Mouse (Mus musculus): Measurements from ENCODE around the gene Cyp4x1. TPM values are rescaled to one million over a fixed set of nuclear protein-coding genes. Genes with fewer than 3 reads are reported as not detected.
A peak's percentile ranks its signal among the peaks of the same experiment; 100 is the strongest.

The Cyp4x1 gene
- not detected in 2 replicates for polyA plus RNA-seq (2012)

DNA sequence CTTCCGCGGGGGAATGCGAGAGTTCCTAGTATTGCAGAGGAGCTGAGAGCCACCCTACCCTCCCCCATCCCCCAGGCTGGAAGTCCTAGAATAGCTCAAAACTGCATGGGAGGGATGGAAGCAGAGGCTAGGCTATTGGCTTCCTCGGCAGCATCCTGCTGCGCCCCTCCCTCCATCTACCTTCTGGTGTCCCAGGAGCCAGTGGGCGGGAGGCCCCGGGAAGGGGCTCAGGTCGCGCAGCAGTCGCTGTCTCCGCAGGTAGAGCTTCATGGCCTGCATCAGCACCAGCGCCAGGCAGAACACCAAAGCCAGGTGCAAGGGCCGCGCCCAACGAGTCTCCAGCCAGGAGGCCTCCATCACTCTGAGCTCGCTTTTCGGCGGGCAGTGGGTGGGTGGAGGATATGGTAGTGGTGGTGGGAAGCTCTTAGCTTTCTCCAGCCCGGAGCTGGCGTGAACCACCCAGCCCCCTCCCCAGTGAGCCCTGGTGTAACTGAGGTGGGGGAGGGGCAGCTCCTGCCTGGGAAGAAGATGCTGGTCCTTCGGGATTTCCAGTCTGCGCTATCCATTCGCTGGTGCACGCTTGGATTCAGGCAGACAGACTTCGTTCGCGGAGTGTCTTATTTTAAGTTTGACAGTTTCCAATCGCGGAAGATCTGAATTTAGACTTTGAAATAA, at the start of gene Cyp4x1:
Cyp4x1 (minus strand) TSS at position 661 of the 675 bp plus-strand sequence.
- no peak for TF ChIP-seq GATA1 (IDR thresholded peaks at IDR 0.05; ENCODE audit: low read length)

DNA sequence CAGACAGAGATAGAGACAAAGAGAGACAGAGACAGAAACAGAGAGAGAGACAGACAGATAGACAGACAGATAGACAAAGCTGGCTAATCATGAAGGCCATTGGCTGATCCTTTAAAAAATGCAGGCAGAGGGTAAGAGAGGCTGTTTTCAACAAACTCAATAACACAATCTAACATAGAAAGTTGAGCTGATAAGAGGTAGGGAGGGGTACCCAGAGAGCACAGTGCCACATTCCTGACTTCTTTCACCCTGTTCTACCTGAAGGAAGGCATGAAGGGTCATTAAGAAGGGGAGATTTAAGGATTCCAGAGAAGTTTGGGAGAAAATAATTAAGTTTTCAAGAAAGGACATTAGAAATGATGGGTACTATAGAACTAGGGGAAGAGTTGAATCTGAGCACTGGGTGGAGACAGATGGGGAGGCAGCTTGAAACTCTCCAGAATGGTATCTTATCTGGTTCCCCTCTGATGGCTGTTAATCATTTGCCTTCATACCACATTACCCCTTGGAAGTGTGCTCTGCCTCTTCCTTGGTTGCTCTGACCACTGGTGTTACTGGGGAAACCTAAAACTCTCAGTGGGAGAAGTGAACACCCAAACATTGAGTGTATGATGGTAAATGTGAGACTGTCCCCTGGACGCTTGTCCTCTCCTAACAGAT, 40.7 kb upstream of the Cyp4x1 start:
- no peak for TF ChIP-seq GATA1 (IDR thresholded peaks at IDR 0.05; ENCODE audit: low read length)

DNA sequence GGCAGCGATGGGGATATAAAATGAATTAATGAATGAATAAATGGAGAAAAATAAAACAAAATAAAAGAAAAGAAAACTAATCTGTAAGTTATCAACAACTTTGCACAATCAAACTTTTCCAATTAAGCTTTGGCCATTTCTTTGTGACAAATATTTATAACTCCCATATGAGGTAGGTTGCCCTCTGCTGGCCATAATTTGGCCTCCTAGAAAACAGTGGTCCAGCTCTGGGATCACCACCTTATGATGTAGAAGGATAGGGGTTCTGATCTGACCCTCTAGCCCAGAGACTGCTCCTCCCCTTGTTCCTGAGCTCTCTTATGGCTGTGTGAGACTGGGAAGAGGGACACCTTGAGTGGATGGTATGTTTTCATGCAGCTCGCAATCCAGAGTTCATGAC, 20.6 kb upstream of the Cyp4x1 start:
- TF ChIP-seq GATA1 (IDR thresholded peaks at IDR 0.05; ENCODE audit: low read length): no peak

DNA sequence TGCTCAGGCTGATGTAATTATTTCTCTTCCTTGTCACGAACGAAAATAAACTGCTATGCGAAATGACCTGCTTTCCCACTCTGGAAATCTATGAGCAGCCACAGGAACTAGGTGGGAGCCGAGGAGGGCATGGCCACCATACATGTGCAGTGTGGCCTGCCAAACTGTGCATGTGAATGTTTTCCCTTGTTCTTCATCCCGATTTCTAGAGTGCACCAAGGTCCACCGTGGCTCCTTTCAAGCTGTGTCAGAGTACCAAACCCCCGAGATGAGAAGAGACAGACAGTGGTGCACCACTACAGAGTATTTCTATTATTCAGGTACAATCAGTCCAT, 182 bp upstream of the Cyp4x1 start:
- TF ChIP-seq GATA1 (IDR thresholded peaks at IDR 0.05; ENCODE audit: low read length): no peak

DNA sequence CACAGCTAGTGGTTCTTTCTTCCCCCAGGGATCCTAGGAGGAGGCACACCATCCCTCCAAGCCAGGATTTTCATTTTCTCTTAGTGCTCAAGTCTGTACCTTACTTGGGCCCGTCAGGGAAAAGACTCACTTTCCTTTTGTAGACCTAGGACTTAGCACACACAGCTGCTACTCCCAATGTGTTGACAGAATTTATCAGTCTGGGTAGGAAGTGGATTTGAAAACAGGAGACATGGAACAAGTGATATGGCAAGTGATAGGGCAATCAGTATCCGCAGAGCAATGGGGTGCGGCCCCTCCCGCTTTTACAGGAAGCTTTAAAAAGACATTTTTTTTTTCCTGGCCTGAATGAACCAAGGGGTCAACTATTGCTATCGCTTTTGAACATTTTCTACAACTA, 996 bp downstream of the Cyp4x1 start:
- TF ChIP-seq GATA1 (IDR thresholded peaks at IDR 0.05; ENCODE audit: low read length): no peak

DNA sequence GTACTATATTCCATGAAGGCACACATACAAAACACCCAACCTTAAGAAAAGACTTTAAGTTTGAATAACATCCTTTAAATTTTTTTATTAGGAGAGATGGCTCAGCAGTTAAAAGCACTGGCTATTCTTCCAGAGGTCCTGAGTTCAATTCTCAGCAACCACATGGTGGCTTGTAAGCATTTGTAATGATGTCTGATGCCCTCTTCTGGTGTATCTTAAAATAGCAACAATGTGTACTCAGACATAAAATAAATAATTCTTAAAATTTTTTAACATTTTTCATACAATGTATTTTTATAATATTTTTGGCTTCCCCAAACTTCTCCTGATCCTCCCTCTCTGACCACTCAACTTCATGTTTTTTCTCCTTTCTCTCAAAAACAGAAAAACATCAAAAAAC, 9.4 kb downstream of the Cyp4x1 start:
- no peak for TF ChIP-seq GATA1 (IDR thresholded peaks at IDR 0.05; ENCODE audit: low read length)

DNA sequence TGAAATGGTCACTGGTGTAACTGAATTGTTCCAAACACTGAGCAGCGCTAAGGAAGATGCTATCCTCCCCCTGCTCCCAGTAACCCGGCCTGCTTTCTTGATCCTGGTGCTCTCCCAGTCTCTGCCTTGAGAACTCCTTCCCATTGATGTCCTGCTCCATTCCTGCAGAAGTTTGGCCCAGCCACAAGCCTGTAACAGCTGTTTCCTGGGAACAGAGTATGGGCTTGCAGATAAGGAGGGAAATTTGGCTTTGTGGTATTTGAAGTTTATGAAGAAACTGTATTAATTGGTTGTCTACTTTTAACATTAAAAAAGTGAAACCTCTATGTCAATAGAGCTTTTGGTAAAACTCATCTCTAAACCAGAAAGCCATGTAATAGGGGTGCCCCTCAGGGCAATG, 10.6 kb downstream of the Cyp4x1 start:
- TF ChIP-seq GATA1 (IDR thresholded peaks at IDR 0.05; ENCODE audit: low read length): no peak

DNA sequence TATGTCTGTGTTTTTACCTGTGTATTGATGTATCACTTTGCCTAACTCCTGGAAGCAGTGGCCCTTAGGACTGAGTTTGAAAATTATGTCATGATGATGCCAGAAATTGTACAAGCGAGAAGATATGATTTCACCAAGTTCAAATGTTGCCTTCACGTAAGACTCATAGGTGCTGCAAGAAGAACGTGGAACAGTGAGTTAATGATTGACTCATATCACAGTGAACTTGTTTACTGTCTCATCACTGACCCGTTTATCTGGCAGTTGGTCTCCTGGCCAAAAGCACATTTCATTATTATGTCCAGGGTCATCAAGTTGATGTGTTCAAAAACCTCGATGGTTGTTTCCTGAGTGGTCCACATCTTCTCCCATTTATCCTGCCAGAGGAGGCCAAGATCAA, 12.5 kb downstream of the Cyp4x1 start:
- no peak for TF ChIP-seq GATA1 (IDR thresholded peaks at IDR 0.05; ENCODE audit: low read length)

DNA sequence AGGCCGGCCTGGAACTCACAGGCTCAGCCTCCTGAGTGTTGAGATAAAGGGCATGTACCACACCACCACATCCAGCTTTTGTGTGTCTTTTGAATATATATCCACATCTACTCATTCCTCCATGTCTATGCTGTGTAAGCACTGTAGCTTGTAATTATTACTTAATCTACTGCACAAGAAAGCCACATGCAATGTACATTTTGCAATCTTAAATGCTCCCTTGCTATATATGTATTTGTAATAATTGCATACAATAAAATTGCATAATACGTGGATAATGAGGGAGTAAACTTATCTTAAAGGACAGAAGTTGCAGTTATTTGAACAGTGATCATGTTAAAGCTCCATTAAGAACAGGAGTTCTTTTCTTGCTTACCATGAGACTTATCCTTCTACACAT, 12.9 kb downstream of the Cyp4x1 start:
- TF ChIP-seq GATA1 (IDR thresholded peaks at IDR 0.05; ENCODE audit: low read length): no peak

DNA sequence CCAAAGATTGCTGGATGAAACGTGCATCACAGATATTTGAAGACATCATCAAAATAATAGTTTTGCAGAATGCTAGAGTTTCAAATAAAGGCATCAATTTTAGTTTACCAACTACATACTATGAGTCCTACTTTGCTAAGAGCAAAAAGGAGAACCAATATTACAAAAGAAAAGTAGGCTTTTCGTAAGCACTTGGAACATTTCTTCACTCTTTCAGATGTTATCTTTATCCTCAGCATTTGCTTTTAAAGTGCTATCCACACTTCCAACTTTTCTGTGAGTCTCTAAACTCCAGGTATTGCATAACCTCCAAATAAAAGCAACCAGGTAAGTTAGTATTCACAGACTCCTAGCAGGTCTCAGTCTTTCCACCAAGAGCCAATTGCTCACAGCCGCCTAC, 14.4 kb downstream of the Cyp4x1 start:
- TF ChIP-seq GATA1 (IDR thresholded peaks at IDR 0.05; ENCODE audit: low read length): no peak

DNA sequence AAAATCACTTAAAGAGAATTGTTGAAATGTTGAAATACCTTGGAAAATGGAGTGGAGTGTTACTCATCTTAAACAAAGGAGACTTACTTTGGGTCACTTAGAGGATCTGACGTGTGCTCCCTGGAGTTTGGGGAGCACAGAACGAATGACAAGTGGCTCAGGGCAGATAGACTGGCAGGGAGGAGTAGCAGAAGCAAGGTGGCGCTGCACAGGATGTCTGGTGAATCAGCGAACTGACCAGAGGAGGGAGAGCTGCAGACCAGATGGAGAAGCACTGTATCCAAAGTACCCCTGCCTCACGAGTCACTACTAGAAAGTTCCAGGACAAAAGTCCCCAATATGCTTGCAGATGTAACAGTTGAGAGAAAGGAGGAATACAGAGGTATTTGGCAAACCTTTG, 20.8 kb downstream of the Cyp4x1 start:
- no peak for TF ChIP-seq GATA1 (IDR thresholded peaks at IDR 0.05; ENCODE audit: low read length)

DNA sequence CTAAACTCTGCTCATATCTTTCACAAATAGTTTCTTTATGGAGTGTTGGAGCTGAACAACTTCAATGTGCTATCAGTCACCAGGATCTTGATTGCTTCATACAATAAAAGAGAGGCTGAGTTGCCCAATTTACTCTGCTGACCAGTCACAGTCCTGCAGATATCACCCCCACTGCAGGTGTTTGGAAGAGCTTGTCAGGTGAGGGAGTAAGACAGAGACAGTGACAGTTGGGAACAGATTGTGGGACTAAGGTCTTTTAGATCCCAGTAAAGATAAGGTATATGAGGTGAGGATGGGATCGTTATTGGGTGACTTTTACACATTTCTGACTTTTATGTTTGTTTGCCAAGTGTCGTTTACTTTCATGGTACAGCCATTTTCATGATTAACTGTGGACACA, 22.9 kb downstream of the Cyp4x1 start:
- no peak for TF ChIP-seq GATA1 (IDR thresholded peaks at IDR 0.05; ENCODE audit: low read length)

DNA sequence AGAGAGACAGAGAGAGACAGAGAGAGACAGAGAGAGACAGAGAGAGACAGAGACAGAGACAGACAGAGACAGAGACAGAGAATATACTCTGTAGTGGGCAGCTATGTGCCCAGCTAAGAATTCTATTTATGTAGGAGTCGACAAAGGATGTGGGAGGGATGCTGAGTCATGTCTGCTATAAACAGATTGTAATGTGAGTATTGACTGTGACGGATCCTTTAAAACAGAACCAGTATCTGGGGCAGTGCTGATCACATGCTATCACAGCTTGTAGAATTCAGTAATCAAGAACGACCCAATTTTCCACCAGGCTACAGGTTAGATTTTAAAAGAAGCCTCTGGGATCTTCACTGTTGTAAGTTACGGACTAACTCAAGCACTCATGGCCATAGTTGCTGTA, 30.6 kb downstream of the Cyp4x1 start:
- TF ChIP-seq GATA1 (IDR thresholded peaks at IDR 0.05; ENCODE audit: low read length): peak; percentile 9

DNA sequence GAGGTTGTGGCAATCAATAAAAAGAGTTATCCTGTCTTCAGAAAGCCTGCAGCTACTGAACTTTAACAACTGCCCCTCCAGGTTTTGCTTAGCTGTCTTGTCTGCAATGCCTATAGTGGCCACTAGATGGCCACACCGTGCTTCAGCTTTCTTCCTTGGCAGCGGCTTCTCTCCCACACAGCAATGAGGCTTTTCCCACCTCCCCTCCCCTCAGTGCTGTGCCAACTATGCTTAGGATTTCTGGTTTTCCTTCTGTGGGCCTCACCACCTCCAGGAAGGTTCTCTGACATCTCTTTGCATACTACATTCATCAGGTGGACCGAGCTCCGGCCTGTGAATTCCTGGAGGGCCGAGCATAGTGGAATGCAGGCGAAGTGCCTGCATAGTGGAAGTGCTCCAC, 32.4 kb downstream of the Cyp4x1 start:
- TF ChIP-seq GATA1 (IDR thresholded peaks at IDR 0.05; ENCODE audit: low read length): no peak

DNA sequence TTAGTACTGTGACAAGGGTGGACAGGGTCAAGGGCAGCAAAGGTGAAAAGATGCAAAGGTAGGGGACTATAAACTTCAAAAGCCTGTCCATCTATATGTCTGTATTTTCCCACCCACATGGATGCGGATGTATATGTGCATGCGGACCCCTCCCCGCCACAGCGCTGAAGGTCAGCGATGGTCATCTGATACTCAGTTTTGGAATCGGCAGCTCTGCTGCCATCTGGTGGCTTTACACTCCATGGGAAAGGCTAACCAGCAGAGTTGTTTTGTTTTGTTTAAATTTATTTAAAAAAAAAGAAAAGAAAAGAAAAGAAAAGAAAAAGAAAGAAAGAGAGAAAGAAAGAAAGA, 37.0 kb downstream of the Cyp4x1 start:
- no peak for TF ChIP-seq GATA1 (IDR thresholded peaks at IDR 0.05; ENCODE audit: low read length)

DNA sequence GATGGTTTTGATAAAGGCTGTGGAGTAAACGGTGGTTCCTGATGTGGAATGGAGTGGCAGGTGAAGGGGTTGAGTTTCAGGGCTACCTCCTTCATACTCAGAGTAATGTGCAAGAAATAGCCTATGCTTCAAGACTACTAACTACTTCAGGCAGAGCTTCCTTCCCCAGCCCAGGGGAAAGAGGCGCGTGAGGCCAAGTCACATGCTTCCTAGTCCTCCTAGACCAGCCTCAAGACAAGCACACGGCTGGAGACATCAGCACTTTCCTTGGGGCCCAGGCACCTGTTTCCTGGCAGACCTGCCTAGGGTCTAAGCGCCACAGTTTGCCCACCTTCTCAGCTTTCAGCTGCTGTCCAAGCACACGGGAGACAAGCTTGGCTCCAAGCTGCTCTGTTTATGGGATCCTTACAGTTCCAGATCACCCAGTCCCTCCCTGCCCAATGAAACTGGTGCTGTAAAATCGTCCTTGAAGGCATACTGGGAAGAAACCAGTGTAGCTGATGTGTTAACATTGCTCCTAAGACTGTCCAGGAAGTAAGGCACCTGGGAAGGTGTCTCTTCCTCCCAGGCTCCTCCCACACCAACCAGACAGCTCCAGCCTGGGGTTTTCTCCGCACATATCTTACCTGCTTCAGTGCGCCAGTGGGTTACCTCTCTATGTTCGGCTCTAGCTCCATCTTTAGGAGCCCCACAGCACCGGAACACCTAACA, 37.5 kb downstream of the Cyp4x1 start:
- TF ChIP-seq GATA1 (IDR thresholded peaks at IDR 0.05; ENCODE audit: low read length): no peak

Data from G1E-ER4 (cell line).